Mouse (Mus musculus) C3H10T1/2 (cell line): ENCODE data around the gene Sp9. TPM values are rescaled to one million over a fixed set of nuclear protein-coding genes. Genes with fewer than 3 reads are reported as not detected.

Source experiments
- polyA plus RNA-seq, 2 experiments: library from polyadenylated mRNA; unstranded; fragments of >200 nt; fragmentation: generic; extraction: Trizol; gene quantifications; one replicate each; pipeline ENCODE4 v1.2.1; 2012; ENCODE audit warnings: missing spikeins in 2 of 2

Sp9 gene
- polyA plus RNA-seq = not detected

DNA sequence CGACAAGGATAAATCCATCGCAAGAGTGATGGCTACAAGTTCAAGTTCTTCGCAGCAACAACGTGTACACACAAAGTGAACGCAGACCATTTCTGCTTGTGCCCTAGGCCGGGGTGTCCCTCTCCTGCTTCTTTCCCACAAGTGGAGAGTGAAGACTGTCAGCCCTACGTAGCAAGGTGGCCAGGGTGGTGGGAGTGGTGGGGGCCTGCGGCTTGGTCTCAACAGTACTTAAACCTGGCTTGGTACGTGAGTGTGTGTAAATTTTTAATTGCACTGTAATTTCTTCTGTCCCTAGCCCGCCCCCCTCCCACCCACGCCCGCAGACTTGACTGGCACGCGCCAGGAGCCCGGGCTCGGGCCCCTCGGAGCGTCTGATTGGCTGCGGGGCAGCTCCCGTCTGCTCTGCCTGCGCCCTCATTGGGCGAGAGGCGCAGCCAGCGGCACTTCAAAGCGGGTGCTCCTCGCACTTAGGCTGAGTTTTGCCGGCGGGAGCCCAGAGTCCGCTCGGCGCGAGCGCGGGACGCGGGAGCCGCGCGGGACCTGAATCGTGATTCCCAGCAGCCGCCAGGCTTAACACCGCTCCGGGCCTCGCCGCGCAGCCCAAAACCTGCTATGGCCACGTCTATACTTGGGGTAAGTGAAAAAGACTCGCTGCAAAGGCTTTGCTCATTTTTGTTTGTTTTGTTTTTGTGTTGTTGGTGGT, at the start of gene Sp9:
Gene Sp9 (plus strand): TSS at position 467 of the 703 bp plus-strand sequence.

DNA sequence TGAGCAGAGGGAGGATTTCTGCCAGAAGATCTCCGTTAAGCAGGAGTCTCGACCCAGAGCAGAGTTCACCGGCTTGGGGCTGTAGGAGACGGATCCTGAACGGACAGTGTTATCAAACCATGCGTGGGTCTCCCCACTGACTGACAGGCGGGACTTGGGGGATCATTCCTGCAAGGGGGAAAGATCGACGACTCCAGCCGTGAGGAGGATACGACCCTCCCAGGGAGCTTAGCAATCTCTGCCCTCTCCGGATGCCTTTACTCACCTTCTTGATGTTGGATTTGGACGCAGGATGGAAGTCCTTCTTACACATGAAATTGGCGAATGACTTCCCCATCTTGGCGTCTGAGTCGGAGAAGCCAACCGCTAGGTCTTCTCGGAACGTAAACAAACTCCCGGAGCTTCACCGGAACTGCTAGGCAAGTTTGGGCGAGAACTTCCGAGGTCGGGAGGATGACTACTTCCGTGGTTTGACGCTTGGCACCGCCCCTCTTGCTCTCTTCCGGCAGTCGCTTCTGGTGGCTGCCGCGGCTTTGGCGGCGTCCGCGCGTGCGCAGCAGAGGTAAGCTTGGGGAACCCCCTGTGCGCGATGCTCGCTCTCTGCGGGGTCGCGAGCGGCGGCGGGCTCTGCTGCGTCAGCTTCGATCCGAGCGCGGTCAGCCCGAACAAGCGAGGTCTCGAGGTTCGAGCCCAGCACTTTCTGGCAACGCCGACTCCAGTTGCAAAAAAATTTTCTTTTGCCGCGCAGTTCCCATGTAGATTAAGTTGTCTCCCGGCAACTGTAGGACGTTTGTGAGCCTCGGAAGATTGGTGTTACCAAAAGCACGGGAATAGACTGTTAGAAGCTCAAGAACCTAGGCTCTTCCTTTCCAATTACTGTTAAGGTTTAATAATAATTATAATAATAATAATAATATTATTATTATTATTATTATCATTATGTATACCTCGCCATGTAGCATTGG, 40.7 kb downstream of the Sp9 start, which contains the start of the genes Scrn3 and Cir1:
Gene Scrn3 (plus strand): TSS at position 450 of the 965 bp plus-strand sequence.
Gene Cir1 (minus strand): TSS at position 550 of the 965 bp plus-strand sequence.

Other genes with a start within 250 kb of the Sp9 start
- 10 to 100 TPM in 1 of 2 experiments, 1 to 10 TPM in 1; 6.1 to 25.1 TPM for gene Ola1, start 53.0 kb upstream of the Sp9 start, polyA plus RNA-seq
- gene Scrn3, start 40.7 kb downstream of the Sp9 start, polyA plus RNA-seq = 1 to 10 TPM in 1 of 2 experiments, under 1 TPM in 1; 0.67 to 5.9 TPM
- gene Cir1, start 40.8 kb downstream of the Sp9 start, polyA plus RNA-seq = 1 to 10 TPM in 1 of 2 experiments, under 1 TPM in 1; 0.87 to 8.0 TPM
- 1 to 10 TPM in 1 of 2 experiments, under 1 TPM in 1; 0.68 to 1.8 TPM for gene Gpr155, start 114.6 kb downstream of the Sp9 start, polyA plus RNA-seq